Comparison of ENCODE assay signal across 14 mouse cellular contexts in the genomic region with DNA sequence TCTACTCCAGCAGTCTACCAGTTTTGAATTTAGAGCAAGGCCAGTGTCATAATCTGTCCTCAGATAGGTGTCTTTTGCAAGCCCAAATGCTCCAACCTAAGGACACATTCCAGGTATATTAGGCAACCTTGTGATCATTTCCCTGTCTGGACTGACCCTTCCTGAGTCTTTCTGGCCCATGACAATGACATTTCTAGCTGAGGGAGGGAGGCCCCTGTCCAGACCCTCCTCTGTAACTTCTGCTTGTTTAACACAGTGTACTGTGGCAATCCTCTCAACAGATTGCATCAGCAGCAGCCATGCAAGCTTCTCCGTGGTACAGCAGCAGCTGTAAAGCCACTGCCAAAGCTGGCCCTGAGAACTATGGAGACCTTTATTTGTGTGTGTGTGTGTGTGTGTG. TPM values are rescaled to one million over a fixed set of nuclear protein-coding genes. Genes with fewer than 3 reads are reported as not detected.
DNase-seq lines count a peak whose midpoint lies in the region; ATAC-seq lines count a peak whose summit lies in the region.
"Had no signal": no experiment of that assay in that cellular context is flagged by ENCODE, and none has a peak within 500 bp of the region (broad histone marks: within the 10 kb centered on the region; RNA-seq: fewer than 3 reads in every experiment).

No protein-coding gene starts in this region.

- no peaks in the 10 kb centered on the region for H3K27me3 ChIP-seq in lung, embryonic 16.5 days (ENCODE audit: control insufficient read depth, insufficient read depth, low read depth, low read length)
- H3K27me3 ChIP-seq in liver, embryonic 13.5 days = no peaks in the 10 kb centered on the region
- H3K27me3 ChIP-seq: limb, embryonic 13.5 days; neural tube, embryonic 15.5 days had no signal

- no peak overlapping the region for H3K4me2 ChIP-seq in lung, embryonic 16.5 days (ENCODE audit: low read depth, low read length)
- H3K4me2 ChIP-seq in liver, embryonic 13.5 days = no peak overlapping the region
- H3K4me2 ChIP-seq: limb, embryonic 13.5 days; neural tube, embryonic 15.5 days had no signal

- DNase-seq in adrenal gland, postnatal 14 days = peak; percentile 62
- DNase-seq in adrenal gland, postnatal 25 days = no peak
- DNase-seq in lung, postnatal 36 days = no peak
- DNase-seq in liver, embryonic 13.5 days = no peak
- no peak for DNase-seq in c-Kit-positive CD71-positive TER-119-positive erythroid progenitor cells, embryonic 14.5 days (ENCODE audit: low spot score)
- DNase-seq in thymus, postnatal 36 days = no peak
- DNase-seq: cerebellum, adult 11-12 months; heart, postnatal 14 days; layer of hippocampus, postnatal 36 days had no signal

- 16% methylated on average over 1 of the region's 1 CpGs for WGBS in lung, embryonic 16.5 days
- 3% methylated on average over 1 of the region's 1 CpGs for WGBS in liver, embryonic 13.5 days (ENCODE audit: insufficient replicate concordance)

- H3K9ac ChIP-seq in lung, embryonic 16.5 days (ENCODE audit: low read length) = no peak overlapping the region
- H3K9ac ChIP-seq in liver, embryonic 13.5 days = no peak overlapping the region
- H3K9ac ChIP-seq: limb, embryonic 13.5 days; neural tube, embryonic 15.5 days had no signal

- H3K4me3 ChIP-seq in lung, embryonic 16.5 days (ENCODE audit: low read length) = no peak overlapping the region
- no peak overlapping the region for H3K4me3 ChIP-seq in liver, embryonic 13.5 days (replicated peaks)
- H3K4me3 ChIP-seq: limb, embryonic 13.5 days; neural tube, embryonic 15.5 days had no signal

- ATAC-seq in lung, embryonic 16.5 days (ENCODE audit: low read depth) = no peak
- ATAC-seq in liver, embryonic 13.5 days (ENCODE audit: low read depth) = peak; percentile 65
- ATAC-seq in erythroid progenitor cell, adult 5-6 weeks (replicated peaks; ENCODE audit: low FRiP score, poor library complexity, severe bottlenecking) = no peak
- ATAC-seq: hindbrain, postnatal 0 days had no signal

- H3K27ac ChIP-seq in lung, embryonic 16.5 days (ENCODE audit: low read length) = peak overlapping the region; percentile 36; the same call in 1 of the 2 replicates
- peak overlapping the region; percentile 44; the same call in 1 of the 2 replicates for H3K27ac ChIP-seq in liver, embryonic 13.5 days
- H3K27ac ChIP-seq: hindbrain, postnatal 0 days; limb, embryonic 13.5 days; neural tube, embryonic 15.5 days had no signal

- H3K36me3 ChIP-seq in lung, embryonic 16.5 days (ENCODE audit: control insufficient read depth, insufficient read depth, low read length) = peaks cover 25% of the 10 kb centered on the region
- H3K36me3 ChIP-seq in liver, embryonic 13.5 days = peaks cover 16% of the 10 kb centered on the region

- H3K9me3 ChIP-seq in lung, embryonic 16.5 days (ENCODE audit: control insufficient read depth, low read length) = no peaks in the 10 kb centered on the region
- H3K9me3 ChIP-seq in liver, embryonic 13.5 days (replicated peaks) = no peaks in the 10 kb centered on the region
- H3K9me3 ChIP-seq: limb, embryonic 13.5 days; neural tube, embryonic 15.5 days had no signal

- peaks cover 17% of the 10 kb centered on the region for H3K4me1 ChIP-seq in lung, embryonic 16.5 days (replicated peaks; ENCODE audit: control insufficient read depth, insufficient read depth, low read length)
- peaks cover 34% of the 10 kb centered on the region for H3K4me1 ChIP-seq in liver, embryonic 13.5 days (replicated peaks)

RNA-seq across cellular contexts. Expression of a gene that starts 19.5 kb away (rescaled TPM):
- 160 and 219 TPM in 2 replicates for total RNA-seq in adrenal gland, postnatal 14 days (2021)
- 231 and 242 TPM in 2 replicates for total RNA-seq in adrenal gland, postnatal 25 days (2021)
- polyA plus RNA-seq in lung, embryonic 16.5 days (2015; fragmentation: Nextera tagmentation; extraction: Ambion mirVana) = 37.6 and 40.1 TPM in 2 replicates
- polyA plus RNA-seq in liver, embryonic 13.5 days (2015; fragmentation: Nextera tagmentation; extraction: Ambion mirVana) = 4.2 and 4.5 TPM in 2 replicates
- total RNA-seq in erythroid progenitor cell, adult 5-6 weeks (2015; ENCODE audit: low replicate concordance) = not detected in 2 replicates
- total RNA-seq in erythroid progenitor cell, adult 5-6 weeks (2017; ENCODE audit: low replicate concordance) = 0.39 and 11.4 TPM in 2 replicates

Comparison
In these comparisons a context has a peak if more than half of its experiments do, and no peak if none do; other contexts are left out.
1. RNA of a gene that starts 19.5 kb away (total RNA-seq): 231 to 242 TPM in adrenal gland, postnatal 25 days and 160 to 219 TPM in adrenal gland, postnatal 14 days; 0.39 to 11.4 TPM in erythroid progenitor cell, adult 5-6 weeks; every median in the first group is over 10 times any median in the second.